Mouse (Mus musculus) forebrain, postnatal 0 days (tissue): Measurements from ENCODE around the gene Itgam. TPM values are rescaled to one million over a fixed set of nuclear protein-coding genes. Genes with fewer than 3 reads are reported as not detected.

Source experiments
- ATAC-seq: fragments of 200-750 bp; cut with Nextera tagmentation; 2 replicates; pipeline ENCODE4 v1.8.0; 2017; ENCODE audit warnings: mild to moderate bottlenecking, moderate library complexity
- DNase-seq: peaks from one replicate; pipeline ENCODE4 v3.0.0-alpha.2; 2015
- H3K27ac ChIP-seq: fragments of 300-500 bp; sonication (generic); 2 replicates; pipeline ENCODE4 v1.5.1; 2014; ENCODE audit warnings: low read depth, mild to moderate bottlenecking, antibody characterized with exemption, low read length, moderate library complexity, mixed read lengths
- H3K27me3 ChIP-seq: fragments of 300-500 bp; sonication (generic); 2 replicates; pipeline ENCODE4 v1.6.1; 2014; ENCODE audit warnings: mild to moderate bottlenecking, low read length, mixed read lengths; ENCODE audit not compliant: insufficient read depth
- H3K36me3 ChIP-seq: fragments of 300-500 bp; sonication (generic); 2 replicates; pipeline ENCODE4 v1.6.1; 2014; ENCODE audit warnings: mild to moderate bottlenecking, moderate library complexity; ENCODE audit not compliant: insufficient read depth
- H3K4me1 ChIP-seq: fragments of 300-500 bp; sonication (generic); 2 replicates; pipeline ENCODE4 v1.6.1; 2014; ENCODE audit warnings: antibody characterized with exemption; ENCODE audit not compliant: insufficient read depth
- H3K4me2 ChIP-seq: fragments of 300-500 bp; sonication (generic); 2 replicates; pipeline ENCODE4 v1.6.1; 2014; ENCODE audit warnings: low read depth, mild to moderate bottlenecking, moderate library complexity
- H3K4me3 ChIP-seq: fragments of 300-500 bp; sonication (generic); 2 replicates; pipeline ENCODE4 v1.5.1; 2014; ENCODE audit warnings: low read depth, low read length, mixed read lengths
- H3K9ac ChIP-seq: fragments of 300-500 bp; sonication (generic); 2 replicates; pipeline ENCODE4 v1.6.1; 2014; ENCODE audit warnings: mild to moderate bottlenecking
- H3K9me3 ChIP-seq: fragments of 300-500 bp; sonication (generic); 2 replicates; pipeline ENCODE4 v1.6.1; 2016; ENCODE audit warnings: low read length
- CTCF ChIP-seq: sonication (generic); IDR thresholded peaks from 2 replicates; pipeline ENCODE4 v1.5.1; 2016; ENCODE audit warnings: antibody characterized with exemption, control low read depth, low read depth
- WGBS: fragments of 180-500 bp; shearing (Covaris S2); extraction: QIAGEN DNeasy Blood & Tissue Kit; methylation state at CpG from one replicate; pipeline ENCODE4 v1.1.7; 2014; 5-methylcytosine and 5-hydroxymethylcytosine counted together
- polyA plus RNA-seq: library from polyadenylated mRNA; unstranded; fragments of >200 nt; fragmentation: Nextera tagmentation; extraction: Ambion mirVana; gene quantifications from 2 replicates; pipeline ENCODE4 v1.2.1, GENCODE M21; 2015
- total RNA-seq: library from RNA; depleted of rRNA; stranded (reverse); fragments of >200 nt; gene quantifications from 2 replicates; pipeline ENCODE4 v1.2.3, GENCODE M21; 2014; rRNA removed

Gene Itgam
- total and polyA plus RNA-seq, 2 experiments from 2014 or later, result 0.92 to 1.4 TPM

DNA sequence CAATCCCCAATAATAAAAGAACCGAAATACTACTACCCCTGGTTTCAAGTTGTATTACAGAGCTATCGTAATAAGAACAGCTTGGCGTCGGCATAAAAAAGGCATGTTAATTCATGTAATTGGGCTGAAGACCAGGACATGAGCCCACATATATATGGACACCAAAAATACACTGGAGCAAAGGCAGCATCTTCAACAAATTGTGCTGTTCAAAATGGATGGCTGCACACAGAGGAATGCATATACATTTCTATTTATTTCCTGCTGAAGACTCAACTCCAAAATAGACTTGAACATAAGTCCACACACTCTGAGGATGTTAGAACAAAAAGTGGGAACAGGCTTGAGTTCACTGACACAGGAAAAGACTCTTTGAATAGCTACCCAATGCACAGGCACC is 101.6 kb downstream of the Itgam start:
- WGBS, result 94% methylated on average over 4 of the region's 4 CpGs
- H3K36me3 ChIP-seq, result no peaks in the 10 kb centered on the region
- H3K9me3 ChIP-seq, result no peaks in the 10 kb centered on the region
- no peak overlapping the region for H3K27ac ChIP-seq
- ATAC-seq, result no peak
- H3K4me2 ChIP-seq, result no peak overlapping the region
- H3K4me1 ChIP-seq, result no peaks in the 10 kb centered on the region
- no peaks in the 10 kb centered on the region for H3K27me3 ChIP-seq
- no peak for DNase-seq
- no peak for TF ChIP-seq CTCF
- H3K9ac ChIP-seq, result no peak overlapping the region
- H3K4me3 ChIP-seq, result no peak overlapping the region

DNA sequence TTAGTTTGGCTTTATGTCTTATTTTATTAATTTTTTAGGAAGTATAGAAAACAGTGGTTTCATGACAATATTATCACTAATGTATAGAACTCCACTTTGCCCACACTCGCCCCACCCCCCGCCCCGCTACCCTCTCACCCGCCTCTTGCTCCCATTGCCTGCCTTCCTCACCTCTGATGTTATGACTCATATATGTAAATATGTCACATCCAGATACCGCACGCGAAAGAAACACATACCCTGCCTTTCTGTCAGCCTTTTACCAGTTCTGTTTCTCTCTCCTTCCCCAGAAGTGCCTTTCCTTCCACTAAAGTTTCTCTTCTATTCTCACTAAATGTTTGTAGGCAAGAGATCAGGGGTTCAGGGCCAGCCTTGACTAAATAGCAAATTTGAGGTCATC is 104.0 kb downstream of the Itgam start:
- TF ChIP-seq CTCF, result no peak
- WGBS, result 92% methylated on average over 7 of the region's 7 CpGs
- Histone ChIP-seq H3K36me3 (no peaks in the 10 kb centered on the region), H3K4me2 (no peak overlapping the region), H3K4me1 (no peaks in the 10 kb centered on the region), H3K9me3 (no peaks in the 10 kb centered on the region), H3K27ac (no peak overlapping the region), H3K4me3 (no peak overlapping the region), H3K9ac (no peak overlapping the region), H3K27me3 (no peaks in the 10 kb centered on the region)
- ATAC-seq, result no peak
- DNase-seq, result no peak

Other genes starting within 250 kb of the Itgam start
- gene Stx4a, start 238.3 kb upstream of the Itgam start, total RNA-seq, result 7.5 and 9.2 TPM in 2 replicates
- 18.8 and 20.4 TPM in 2 replicates for gene Stx4a, start 238.3 kb upstream of the Itgam start, polyA plus RNA-seq
- 37.9 and 51.3 TPM in 2 replicates for gene Stx1b, start 238.1 kb upstream of the Itgam start, total RNA-seq
- 38.5 and 58.4 TPM in 2 replicates for gene Stx1b, start 238.1 kb upstream of the Itgam start, polyA plus RNA-seq
- gene Zfp646, start 186.4 kb upstream of the Itgam start, total RNA-seq, result 31.2 and 37.7 TPM in 2 replicates
- 3.8 and 4.2 TPM in 2 replicates for gene Zfp646, start 186.4 kb upstream of the Itgam start, polyA plus RNA-seq
- 16.0 and 25.1 TPM in 2 replicates for gene Zfp668, start 185.8 kb upstream of the Itgam start, total RNA-seq
- 23.7 and 34.2 TPM in 2 replicates for gene Zfp668, start 185.8 kb upstream of the Itgam start, polyA plus RNA-seq
- 0.62 and 0.81 TPM in 2 replicates for gene Prss53, start 171.7 kb upstream of the Itgam start, total RNA-seq
- 0.24 and 0.69 TPM in 2 replicates for gene Prss53, start 171.7 kb upstream of the Itgam start, polyA plus RNA-seq
- not detected in 2 replicates for gene Gm21974, start 167.2 kb upstream of the Itgam start, total RNA-seq
- not detected in 2 replicates for gene Gm21974, start 167.2 kb upstream of the Itgam start, polyA plus RNA-seq
- gene Vkorc1, start 167.0 kb upstream of the Itgam start, total RNA-seq, result 17.2 and 28.0 TPM in 2 replicates
- gene Vkorc1, start 167.0 kb upstream of the Itgam start, polyA plus RNA-seq, result 69.4 and 73.0 TPM in 2 replicates
- gene Bckdk, start 158.6 kb upstream of the Itgam start, total RNA-seq, result 43.0 and 56.2 TPM in 2 replicates
- gene Bckdk, start 158.6 kb upstream of the Itgam start, polyA plus RNA-seq, result 66.8 and 69.3 TPM in 2 replicates
- 30.6 and 41.1 TPM in 2 replicates for gene Kat8, start 150.1 kb upstream of the Itgam start, total RNA-seq
- 34.8 and 37.0 TPM in 2 replicates for gene Kat8, start 150.1 kb upstream of the Itgam start, polyA plus RNA-seq
- gene Prss8, start 132.5 kb upstream of the Itgam start, total RNA-seq, result 0.38 and 1.1 TPM in 2 replicates
- 0.92 and 1.5 TPM in 2 replicates for gene Prss8, start 132.5 kb upstream of the Itgam start, polyA plus RNA-seq
- gene Prss36, start 115.9 kb upstream of the Itgam start, total RNA-seq, result 6.4 and 18.4 TPM in 2 replicates
- 15.6 and 18.3 TPM in 2 replicates for gene Prss36, start 115.9 kb upstream of the Itgam start, polyA plus RNA-seq
- gene Fus, start 95.2 kb upstream of the Itgam start, total RNA-seq, result 30.2 and 51.0 TPM in 2 replicates
- 221 and 323 TPM in 2 replicates for gene Fus, start 95.2 kb upstream of the Itgam start, polyA plus RNA-seq
- 8.1 and 12.1 TPM in 2 replicates for gene Pycard, start 68.8 kb upstream of the Itgam start, total RNA-seq
- 7.4 and 8.5 TPM in 2 replicates for gene Pycard, start 68.8 kb upstream of the Itgam start, polyA plus RNA-seq
- gene Trim72, start 58.7 kb upstream of the Itgam start, total RNA-seq, result 0.15 and 0.43 TPM in 2 replicates
- gene Trim72, start 58.7 kb upstream of the Itgam start, polyA plus RNA-seq, result not detected in 2 replicates
- gene Gm49368, start within 50 bp of the Itgam start, total RNA-seq, result not detected in 2 replicates
- gene Gm49368, start within 50 bp of the Itgam start, polyA plus RNA-seq, result not detected in 2 replicates
- 0.23 and 0.24 TPM in 2 replicates for gene Itgax, start 66.9 kb downstream of the Itgam start, total RNA-seq
- 0.09 and 0.16 TPM in 2 replicates for gene Itgax, start 66.9 kb downstream of the Itgam start, polyA plus RNA-seq
- gene Itgad, start 91.7 kb downstream of the Itgam start, total RNA-seq, result 0.05 and 0.15 TPM in 2 replicates
- gene Itgad, start 91.7 kb downstream of the Itgam start, polyA plus RNA-seq, result 0.38 and 0.39 TPM in 2 replicates
- 1.4 and 5.0 TPM in 2 replicates for gene Cox6a2, start 143.7 kb downstream of the Itgam start, total RNA-seq
- gene Cox6a2, start 143.7 kb downstream of the Itgam start, polyA plus RNA-seq, result 4.5 TPM in 2 replicates
- gene Armc5, start 174.7 kb downstream of the Itgam start, total RNA-seq, result 12.8 and 17.8 TPM in 2 replicates
- 13.4 and 15.4 TPM in 2 replicates for gene Armc5, start 174.7 kb downstream of the Itgam start, polyA plus RNA-seq
- 5.2 and 6.7 TPM in 2 replicates for gene 9130023H24Rik, start 175.4 kb downstream of the Itgam start, total RNA-seq
- gene 9130023H24Rik, start 175.4 kb downstream of the Itgam start, polyA plus RNA-seq, result 3.9 and 4.6 TPM in 2 replicates
- gene Tgfb1i1, start 184.2 kb downstream of the Itgam start, total RNA-seq, result 9.4 and 9.7 TPM in 2 replicates
- gene Tgfb1i1, start 184.2 kb downstream of the Itgam start, polyA plus RNA-seq, result 18.5 and 22.1 TPM in 2 replicates
- not detected in 2 replicates for gene Slc5a2, start 203.0 kb downstream of the Itgam start, total RNA-seq
- 0.10 TPM in 1 of 2 replicates, not detected in the other for gene Slc5a2, start 203.0 kb downstream of the Itgam start, polyA plus RNA-seq
- gene BC017158, start 235.5 kb downstream of the Itgam start, total RNA-seq, result 18.3 and 18.5 TPM in 2 replicates
- 10.6 and 14.4 TPM in 2 replicates for gene BC017158, start 235.5 kb downstream of the Itgam start, polyA plus RNA-seq